Mouse (Mus musculus) embryonic facial prominence, embryonic 14.5 days (tissue): ENCODE results near the gene Dnah17. TPM values are rescaled to one million over a fixed set of nuclear protein-coding genes. Genes with fewer than 3 reads are reported as not detected.

Experiments used
- ATAC-seq: fragments of 200-750 bp; cut with Nextera tagmentation; 2 replicates; pipeline ENCODE4 v1.8.0; 2017; ENCODE audit warnings: low read depth, moderate number of reproducible peaks, moderate TSS enrichment
- DNase-seq: peaks from one replicate; pipeline ENCODE4 v3.0.0-alpha.2; 2015; ENCODE audit warnings: low spot score
- H3K27ac ChIP-seq: fragments of 300-500 bp; sonication (generic); replicated peaks from 2 replicates; pipeline ENCODE4 v1.5.1; 2014; ENCODE audit warnings: low read depth, mild to moderate bottlenecking, low read length, moderate library complexity
- H3K27me3 ChIP-seq: fragments of 300-500 bp; sonication (generic); replicated peaks from 2 replicates; pipeline ENCODE4 v1.6.1; 2014; ENCODE audit warnings: low read length; ENCODE audit not compliant: control insufficient read depth, insufficient read depth
- H3K36me3 ChIP-seq: fragments of 300-500 bp; sonication (generic); 2 replicates; pipeline ENCODE4 v1.6.1; 2014; ENCODE audit warnings: low read length, mixed read lengths; ENCODE audit not compliant: control insufficient read depth, insufficient read depth
- H3K4me1 ChIP-seq: fragments of 300-500 bp; sonication (generic); 2 replicates; pipeline ENCODE4 v1.6.1; 2014; ENCODE audit warnings: antibody characterized with exemption, low read length; ENCODE audit not compliant: control insufficient read depth, insufficient read depth
- H3K4me2 ChIP-seq: fragments of 300-500 bp; sonication (generic); 2 replicates; pipeline ENCODE4 v1.6.1; 2014; ENCODE audit warnings: low read depth, mild to moderate bottlenecking, low read length, moderate library complexity, mixed read lengths
- H3K4me3 ChIP-seq: fragments of 300-500 bp; sonication (generic); 2 replicates; pipeline ENCODE4 v1.5.1; 2014; ENCODE audit warnings: low read depth, mild to moderate bottlenecking, low read length
- H3K9ac ChIP-seq: fragments of 300-500 bp; sonication (generic); 2 replicates; pipeline ENCODE4 v1.6.1; 2014; ENCODE audit warnings: low read depth, mild to moderate bottlenecking, low read length, moderate library complexity, mixed read lengths
- H3K9me3 ChIP-seq: fragments of 300-500 bp; sonication (generic); 2 replicates; pipeline ENCODE4 v1.6.1; 2016; ENCODE audit warnings: low read length; ENCODE audit not compliant: control insufficient read depth
- WGBS: fragments of 180-500 bp; shearing (Covaris S2); extraction: QIAGEN DNeasy Blood & Tissue Kit; methylation state at CpG from one replicate; pipeline ENCODE4 v1.1.7; 2014; 5-methylcytosine and 5-hydroxymethylcytosine counted together
- polyA plus RNA-seq: library from polyadenylated mRNA; unstranded; fragments of >200 nt; fragmentation: Nextera tagmentation; extraction: Ambion mirVana; gene quantifications from 2 replicates; pipeline ENCODE4 v1.2.1, GENCODE M21; 2014

The Dnah17 gene
- polyA plus RNA-seq = 0.06 and 0.09 TPM in 2 replicates

GRCm38 (mm10) chr11:118130534-118130933 lies at the start of gene Dnah17:
TSS of gene Dnah17 (minus strand) at chr11:118130634.
- Histone ChIP-seq H3K27me3 (no peaks in the 10 kb centered on the region), H3K4me1 (0 out of 2 replicates have a peak, but pooled peaks cover 5% of the 10 kb centered on the region), H3K9me3 (no peaks in the 10 kb centered on the region), H3K36me3 (no peaks in the 10 kb centered on the region), H3K9ac (no peak within 1 kb of the TSS), H3K4me2 (no peak within 1 kb of the TSS), H3K4me3 (no peak within 1 kb of the TSS), H3K27ac (no peak within 1 kb of the TSS)
- DNase-seq = no peak
- WGBS = 88% methylated on average over 7 of the region's 7 CpGs
- no peak for ATAC-seq

DNA sequence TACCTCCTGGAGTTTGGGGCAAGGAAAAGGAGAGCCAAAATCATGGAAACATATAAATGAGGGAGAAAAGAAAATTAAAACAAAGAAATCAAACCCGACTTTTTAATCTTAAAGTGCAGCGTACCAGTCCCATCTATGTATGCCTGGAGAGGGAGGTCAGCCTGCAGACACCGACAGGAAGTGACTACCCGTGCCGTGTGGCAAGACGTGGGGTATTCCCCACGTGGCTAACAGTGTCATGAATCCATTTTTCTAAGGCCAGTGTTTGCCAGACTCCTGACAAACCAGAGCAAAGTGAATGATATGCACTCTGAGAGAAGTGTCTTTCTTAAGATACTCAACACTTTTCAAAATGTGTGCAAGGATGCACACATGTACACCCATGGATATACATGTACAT lies 49.8 kb upstream of the Dnah17 start:
- Histone ChIP-seq H3K36me3 (peaks cover 91% of the 10 kb centered on the region), H3K4me1 (no peaks in the 10 kb centered on the region), H3K27ac (no peak overlapping the region), H3K4me3 (no peak overlapping the region), H3K4me2 (no peak overlapping the region), H3K27me3 (no peaks in the 10 kb centered on the region), H3K9me3 (no peaks in the 10 kb centered on the region), H3K9ac (no peak overlapping the region)
- DNase-seq (no peak), ATAC-seq (no peak)
- 80% methylated on average over 7 of the region's 7 CpGs for WGBS

GRCm38 (mm10) chr11:118178236-118178635 lies 47.8 kb upstream of the Dnah17 start:
- no peak overlapping the region for H3K27ac ChIP-seq
- H3K36me3 ChIP-seq = peaks cover 85% of the 10 kb centered on the region
- 85% methylated on average over 5 of the region's 5 CpGs for WGBS
- H3K9me3 ChIP-seq = no peaks in the 10 kb centered on the region
- no peak overlapping the region for H3K4me2 ChIP-seq
- DNase-seq (no peak), ATAC-seq (no peak)
- no peak overlapping the region for H3K9ac ChIP-seq
- H3K4me3 ChIP-seq = no peak overlapping the region
- no peaks in the 10 kb centered on the region for H3K4me1 ChIP-seq
- H3K27me3 ChIP-seq = no peaks in the 10 kb centered on the region

DNA sequence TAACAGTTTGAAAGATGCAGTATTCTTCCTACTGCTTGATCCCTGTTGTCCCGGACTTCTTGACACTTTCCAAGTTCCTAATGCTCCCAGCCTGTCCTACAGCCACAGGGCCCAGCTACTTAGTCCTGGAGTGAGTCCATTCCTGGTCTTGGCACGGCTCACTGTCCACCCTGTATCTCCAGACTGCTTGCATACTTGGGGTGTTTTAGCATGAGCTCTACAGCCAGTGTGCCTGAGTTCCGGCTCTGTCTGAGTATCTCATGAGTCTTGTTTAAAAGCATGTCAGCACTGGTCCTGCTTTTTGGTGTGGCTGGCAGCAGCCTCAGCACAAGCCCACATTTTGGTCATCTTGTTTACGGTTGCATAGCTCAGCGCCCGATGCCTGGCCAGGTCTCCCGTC lies 44.3 kb upstream of the Dnah17 start:
- H3K36me3 ChIP-seq = peaks cover 58% of the 10 kb centered on the region
- no peaks in the 10 kb centered on the region for H3K27me3 ChIP-seq
- H3K4me1 ChIP-seq = no peaks in the 10 kb centered on the region
- ATAC-seq = no peak
- no peak for DNase-seq
- WGBS = 86% methylated on average over 7 of the region's 7 CpGs
- H3K4me3 ChIP-seq = no peak overlapping the region
- no peak overlapping the region for H3K4me2 ChIP-seq
- no peak overlapping the region for H3K27ac ChIP-seq
- no peaks in the 10 kb centered on the region for H3K9me3 ChIP-seq
- H3K9ac ChIP-seq = no peak overlapping the region

- DNase-seq (no peak), ATAC-seq (no peak)
- Histone ChIP-seq H3K4me3 (no peak overlapping the region), H3K4me1 (no peaks in the 10 kb centered on the region), H3K4me2 (no peak overlapping the region), H3K27ac (no peak overlapping the region), H3K9me3 (no peaks in the 10 kb centered on the region), H3K9ac (no peak overlapping the region), H3K27me3 (no peaks in the 10 kb centered on the region), H3K36me3 (peaks cover 52% of the 10 kb centered on the region; the same call in 1 of the 2 replicates)
- 78% methylated on average over 4 of the region's 5 CpGs for WGBS
Observed at GRCm38 (mm10) chr11:118172768-118173167, 42.3 kb upstream of the Dnah17 start.

DNA sequence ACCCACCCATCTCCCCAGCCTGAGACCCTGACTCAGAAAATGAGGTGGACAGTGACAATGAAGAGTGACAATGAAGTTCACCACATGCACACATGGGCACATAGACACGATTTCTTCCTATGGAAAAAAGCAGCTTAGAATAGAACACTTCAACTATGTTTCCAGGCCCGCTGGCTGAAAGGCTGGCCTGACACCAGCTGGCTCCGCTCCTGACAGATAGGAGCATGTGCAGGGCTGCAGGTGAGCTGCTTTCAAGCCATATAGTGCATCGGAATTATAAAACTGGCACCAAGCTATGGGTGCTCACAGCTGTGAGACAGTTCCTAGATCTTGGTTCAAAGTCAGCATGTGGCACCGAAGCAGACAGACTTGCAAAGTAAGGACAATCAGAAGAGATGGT lies 39.9 kb upstream of the Dnah17 start:
- Histone ChIP-seq H3K27ac (no peak overlapping the region), H3K4me1 (0 out of 2 replicates have a peak, but pooled peaks cover under 1% of the 10 kb centered on the region), H3K9ac (no peak overlapping the region), H3K4me2 (no peak overlapping the region), H3K36me3 (peaks cover 54% of the 10 kb centered on the region; the same call in 1 of the 2 replicates), H3K27me3 (no peaks in the 10 kb centered on the region), H3K4me3 (no peak overlapping the region), H3K9me3 (no peaks in the 10 kb centered on the region)
- 87% methylated on average over 5 of the region's 5 CpGs for WGBS
- ATAC-seq (no peak), DNase-seq (no peak)

DNA sequence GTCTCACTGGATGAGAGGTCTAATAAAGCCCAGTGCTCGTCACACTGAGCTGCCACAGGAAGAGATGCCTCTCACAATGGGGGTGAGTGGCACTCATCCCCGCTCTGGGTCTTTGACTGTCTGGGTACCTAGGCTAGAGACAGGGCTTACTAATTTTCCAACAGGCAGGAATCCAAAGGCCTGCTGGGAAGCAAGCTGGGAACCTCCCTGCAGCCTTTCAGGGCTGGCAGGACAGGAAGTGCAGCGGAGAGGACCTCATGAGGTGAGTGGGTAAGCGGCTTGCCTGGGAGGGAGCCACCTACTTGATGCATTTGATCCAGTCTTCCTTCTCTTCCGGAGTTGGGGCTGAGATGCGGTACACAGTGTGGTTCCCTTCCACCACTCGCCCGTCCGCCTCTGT lies 38.3 kb upstream of the Dnah17 start:
- Histone ChIP-seq H3K27me3 (no peaks in the 10 kb centered on the region), H3K4me2 (no peak overlapping the region), H3K36me3 (peaks cover 49% of the 10 kb centered on the region; the same call in 1 of the 2 replicates), H3K9ac (no peak overlapping the region), H3K4me1 (0 out of 2 replicates have a peak, but pooled peaks cover 3% of the 10 kb centered on the region), H3K27ac (no peak overlapping the region), H3K9me3 (no peaks in the 10 kb centered on the region), H3K4me3 (no peak overlapping the region)
- no peak for ATAC-seq
- WGBS = 77% methylated on average over 9 of the region's 9 CpGs
- no peak for DNase-seq

- peak overlapping the region; percentile 18; the same call in 1 of the 2 replicates for H3K27ac ChIP-seq
- H3K36me3 ChIP-seq = peaks cover 58% of the 10 kb centered on the region; the same call in 1 of the 2 replicates
- 0 out of 2 replicates have a peak, but pooled peaks cover 3% of the 10 kb centered on the region for H3K4me1 ChIP-seq
- no peaks in the 10 kb centered on the region for H3K27me3 ChIP-seq
- ATAC-seq (no peak), DNase-seq (no peak)
- H3K9ac ChIP-seq = no peak overlapping the region
- no peak overlapping the region for H3K4me2 ChIP-seq
- no peak overlapping the region for H3K4me3 ChIP-seq
- no peaks in the 10 kb centered on the region for H3K9me3 ChIP-seq
- 86% methylated on average over 5 of the region's 5 CpGs for WGBS
Observed at GRCm38 (mm10) chr11:118166626-118167025, 36.2 kb upstream of the Dnah17 start.

DNA sequence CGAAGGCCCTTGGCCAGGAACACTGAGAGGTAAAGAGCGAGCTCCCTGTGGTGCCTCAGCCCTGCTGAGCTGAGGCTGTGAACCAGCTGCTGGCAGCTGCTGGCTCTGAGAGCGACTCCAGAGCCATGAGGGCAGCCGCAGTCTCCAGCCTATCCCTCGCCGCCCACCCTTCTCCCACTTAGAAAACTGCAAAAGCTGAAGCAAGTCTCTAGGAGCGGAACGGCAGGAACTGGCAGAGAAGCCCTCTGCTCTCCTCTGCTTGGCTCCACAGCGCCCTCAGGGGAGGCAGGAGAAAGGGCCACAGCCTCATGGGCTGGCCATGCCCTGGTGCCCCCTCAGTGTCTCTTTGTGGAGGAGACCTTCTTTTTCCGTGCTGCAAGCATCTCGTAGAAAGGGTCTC lies 35.2 kb upstream of the Dnah17 start:
- peaks cover 58% of the 10 kb centered on the region; the same call in 1 of the 2 replicates for H3K36me3 ChIP-seq
- no peaks in the 10 kb centered on the region for H3K27me3 ChIP-seq
- H3K4me2 ChIP-seq = no peak overlapping the region
- H3K27ac ChIP-seq = peak overlapping the region; percentile 70
- DNase-seq (peak; percentile 63), ATAC-seq (peak; percentile 45; the same call in 1 of the 2 replicates)
- 0 out of 2 replicates have a peak, but pooled peaks cover 3% of the 10 kb centered on the region for H3K4me1 ChIP-seq
- no peaks in the 10 kb centered on the region for H3K9me3 ChIP-seq
- no peak overlapping the region for H3K4me3 ChIP-seq
- WGBS = 48% methylated on average over 11 of the region's 11 CpGs
- no peak overlapping the region for H3K9ac ChIP-seq
